ENCODE assay signal across 10 mouse cellular contexts in genomic region chr6:82862042-82862441, GRCm38 (mm10).
DNase-seq lines count a peak whose midpoint lies in the region; ATAC-seq and TF ChIP-seq lines count a peak whose summit lies in the region.
"Had no signal": no experiment of that assay in that cellular context is flagged by ENCODE, and none has a peak within 500 bp of the region (broad histone marks: within the 10 kb centered on the region; RNA-seq: fewer than 3 reads in every experiment).

No protein-coding gene starts in this region.

- H3K27me3 ChIP-seq in heart, embryonic 11.5 days (ENCODE audit: control insufficient read depth, insufficient read depth, low read length), result no peaks in the 10 kb centered on the region
- H3K27me3 ChIP-seq in C2C12 (ENCODE audit: control insufficient read depth, insufficient read depth, insufficient read length), result no peaks in the 10 kb centered on the region
- H3K27me3 ChIP-seq in limb, embryonic 11.5 days (ENCODE audit: control insufficient read depth, insufficient read depth, low read length), result no peaks in the 10 kb centered on the region

- no peak overlapping the region for H3K4me3 ChIP-seq in heart, embryonic 11.5 days (ENCODE audit: low read depth, low read length)
- H3K4me3 ChIP-seq in C2C12 (ENCODE audit: insufficient read depth, poor library complexity, severe bottlenecking), result no peak overlapping the region
- no peak overlapping the region for H3K4me3 ChIP-seq in limb, embryonic 11.5 days (ENCODE audit: low read depth, low read length)

- H3ac ChIP-seq in C2C12 (ENCODE audit: control insufficient read depth, insufficient read length, low read depth), result peak overlapping the region; percentile 18

- peaks cover 4% of the 10 kb centered on the region for H3K9me3 ChIP-seq in heart, embryonic 11.5 days (replicated peaks; ENCODE audit: control insufficient read depth, low read length)
- no peaks in the 10 kb centered on the region for H3K9me3 ChIP-seq in limb, embryonic 11.5 days (ENCODE audit: control insufficient read depth, low read length)

- no peaks in the 10 kb centered on the region for H3K79me3 ChIP-seq in C2C12 (ENCODE audit: low read depth)

- peaks cover 20% of the 10 kb centered on the region for H3K4me1 ChIP-seq in heart, embryonic 11.5 days (ENCODE audit: control insufficient read depth, insufficient read depth, low read length)
- peaks cover 12% of the 10 kb centered on the region; the same call in 1 of the 2 replicates for H3K4me1 ChIP-seq in limb, embryonic 11.5 days (ENCODE audit: control insufficient read depth, insufficient read depth, low read length)

- WGBS in heart, embryonic 11.5 days (ENCODE audit: insufficient replicate concordance), result 39% methylated on average over 3 of the region's 3 CpGs
- 35% methylated on average over 3 of the region's 3 CpGs for WGBS in limb, embryonic 11.5 days

- no peak for ATAC-seq in heart, embryonic 11.5 days (replicated peaks; ENCODE audit: insufficient number of reproducible peaks, low FRiP score, low TSS enrichment)
- ATAC-seq in limb, embryonic 11.5 days (ENCODE audit: insufficient number of reproducible peaks, low FRiP score, low TSS enrichment, low read depth), result peak; percentile 39; the same call in 1 of the 2 replicates
- ATAC-seq: inflammation-experienced regulatory T-cells, adult 6 months had no signal

- H3K4me2 ChIP-seq in heart, embryonic 11.5 days, result no peak overlapping the region
- no peak overlapping the region for H3K4me2 ChIP-seq in limb, embryonic 11.5 days (ENCODE audit: low read depth, severe bottlenecking)

- no peak for TF ChIP-seq CTCF in C2C12 (IDR thresholded peaks at IDR 0.05; ENCODE audit: control insufficient read depth, insufficient read depth, insufficient read length)

- no peaks in the 10 kb centered on the region for H3K79me2 ChIP-seq in C2C12 (ENCODE audit: control insufficient read depth, insufficient read depth)

- no peak for DNase-seq in heart, postnatal 4 days
- DNase-seq in embryo, embryonic 10 days (ENCODE audit: low spot score), result peak; percentile 53
- peak; percentile 31 for DNase-seq in limb, embryonic 11.5 days (ENCODE audit: low spot score)
- DNase-seq in cerebellum, adult 11-12 months, result no peak
- no peak for DNase-seq in layer of hippocampus, postnatal 14 days (ENCODE audit: low spot score in 2 of 2)
- no peak for DNase-seq in urinary bladder, postnatal 25 days (ENCODE audit: low spot score)
- DNase-seq: cerebellum, adult 9-11 months had no signal

- H3K27ac ChIP-seq in heart, embryonic 11.5 days (ENCODE audit: low read depth, low read length), result peak overlapping the region; percentile 25; the same call in 1 of the 2 replicates
- H3K27ac ChIP-seq in limb, embryonic 11.5 days (replicated peaks; ENCODE audit: low read depth, low read length), result no peak overlapping the region

- H3K36me3 ChIP-seq in heart, embryonic 11.5 days (ENCODE audit: control insufficient read depth, insufficient read depth, low read length), result no peaks in the 10 kb centered on the region
- H3K36me3 ChIP-seq in C2C12 (ENCODE audit: control insufficient read depth, insufficient read depth), result no peaks in the 10 kb centered on the region
- no peaks in the 10 kb centered on the region for H3K36me3 ChIP-seq in limb, embryonic 11.5 days (ENCODE audit: control insufficient read depth, insufficient read depth, low read length)

- H3K9ac ChIP-seq in heart, embryonic 11.5 days (ENCODE audit: low read depth, low read length), result no peak overlapping the region
- H3K9ac ChIP-seq in limb, embryonic 11.5 days (ENCODE audit: low read length), result no peak overlapping the region

TF ChIP-seq in C2C12, 6 proteins besides CTCF, POLR2A, EP300 and RAD21:
- TF ChIP-seq USF1 (IDR thresholded peaks at IDR 0.05; ENCODE audit: low read depth), result peak; percentile 92
- no peak for TF ChIP-seq MAX (IDR thresholded peaks at IDR 0.05)

Comparison
In these comparisons a context has a peak if more than half of its experiments do, and no peak if none do; other contexts are left out.
1. DNase-seq: peak in embryo, embryonic 10 days (single experiment) and limb, embryonic 11.5 days (single experiment); none in heart, postnatal 4 days (single experiment), cerebellum, adult 11-12 months (single experiment), layer of hippocampus, postnatal 14 days (0 of 2) and urinary bladder, postnatal 25 days (single experiment).